In the genomic region with DNA sequence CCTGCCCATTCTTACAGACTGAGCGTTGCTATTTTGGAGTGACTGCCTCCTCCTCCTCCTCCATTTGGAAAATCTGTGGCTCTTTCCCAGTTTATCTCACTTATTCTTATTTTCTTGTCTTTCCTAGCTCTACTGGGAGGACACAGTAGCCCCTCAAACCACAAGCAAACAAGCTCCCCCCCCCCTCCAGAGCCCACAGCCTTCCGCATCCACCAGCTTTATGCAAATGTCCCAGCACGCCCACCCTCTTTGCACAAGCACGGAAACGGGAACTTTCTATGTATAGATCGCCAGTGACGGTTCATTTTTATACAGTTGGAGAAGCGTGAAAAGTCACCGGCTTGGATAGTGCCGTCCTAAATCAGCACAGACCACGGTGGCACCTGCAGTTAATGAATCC, we compare ENCODE assay signal across 8 mouse cellular contexts. TPM values are rescaled to one million over a fixed set of nuclear protein-coding genes. Genes with fewer than 3 reads are reported as not detected.
DNase-seq lines count a peak whose midpoint lies in the region; ATAC-seq lines count a peak whose summit lies in the region.

No protein-coding gene starts in this region.

- no peaks in the 10 kb centered on the region for H3K27me3 ChIP-seq in heart, embryonic 12.5 days (replicated peaks)
- H3K27me3 ChIP-seq in hindbrain, embryonic 13.5 days, result peaks cover 12% of the 10 kb centered on the region
- peaks cover 20% of the 10 kb centered on the region for H3K27me3 ChIP-seq in midbrain, embryonic 10.5 days (ENCODE audit: low read depth, poor library complexity, severe bottlenecking)

- 0 out of 2 replicates have a peak, but pooled peaks cover 4% of the 10 kb centered on the region for H3K9me3 ChIP-seq in heart, embryonic 12.5 days (replicated peaks)
- peaks cover 3% of the 10 kb centered on the region; the same call in 1 of the 2 replicates for H3K9me3 ChIP-seq in hindbrain, embryonic 13.5 days
- no peaks in the 10 kb centered on the region for H3K9me3 ChIP-seq in midbrain, embryonic 10.5 days (replicated peaks)

- peaks cover 13% of the 10 kb centered on the region; the same call in 1 of the 2 replicates for H3K4me1 ChIP-seq in heart, embryonic 12.5 days (replicated peaks)
- peaks cover 33% of the 10 kb centered on the region for H3K4me1 ChIP-seq in hindbrain, embryonic 13.5 days (replicated peaks)
- peaks cover 32% of the 10 kb centered on the region for H3K4me1 ChIP-seq in midbrain, embryonic 10.5 days

- 51% methylated on average over 11 of the region's 11 CpGs for WGBS in heart, embryonic 12.5 days
- WGBS in hindbrain, embryonic 13.5 days, result 19% methylated on average over 11 of the region's 11 CpGs
- 60% methylated on average over 11 of the region's 11 CpGs for WGBS in midbrain, embryonic 10.5 days

- H3K4me3 ChIP-seq in heart, embryonic 12.5 days, result 0 out of 2 replicates have a peak overlapping the region, but pooled peaks have one; percentile 0
- H3K4me3 ChIP-seq in hindbrain, embryonic 13.5 days, result no peak overlapping the region
- H3K4me3 ChIP-seq in midbrain, embryonic 10.5 days, result no peak overlapping the region

- no peak for DNase-seq in heart, postnatal 10 days
- DNase-seq in B cell, adult 2 months, result peak; percentile 36 to 49
- DNase-seq in midbrain, embryonic 10.5 days (ENCODE audit: low spot score), result no peak
- peak; percentile 68 for DNase-seq in thymus, postnatal 0 days (ENCODE audit: low spot score)
- DNase-seq in gastrocnemius, adult 18-20 months (ENCODE audit: low spot score), result no peak
- DNase-seq in ovary, adult 18-20 months (ENCODE audit: low spot score), result no peak

- no peaks in the 10 kb centered on the region for H3K36me3 ChIP-seq in heart, embryonic 12.5 days
- H3K36me3 ChIP-seq in hindbrain, embryonic 13.5 days, result no peaks in the 10 kb centered on the region
- H3K36me3 ChIP-seq in midbrain, embryonic 10.5 days, result no peaks in the 10 kb centered on the region

- peak overlapping the region; percentile 37 for H3K4me2 ChIP-seq in heart, embryonic 12.5 days
- H3K4me2 ChIP-seq in hindbrain, embryonic 13.5 days, result peak overlapping the region; percentile 40

- no peak overlapping the region for H3K9ac ChIP-seq in heart, embryonic 12.5 days
- no peak overlapping the region for H3K9ac ChIP-seq in hindbrain, embryonic 13.5 days

- ATAC-seq in heart, embryonic 12.5 days (ENCODE audit: insufficient number of reproducible peaks, low FRiP score), result no peak
- ATAC-seq in hindbrain, embryonic 13.5 days (ENCODE audit: low FRiP score), result no peak

- intact Hi-C loops in heart, postnatal 10 days (cut with DNase I), result no loop called here

- no peak overlapping the region for H3K27ac ChIP-seq in heart, embryonic 12.5 days (ENCODE audit: poor library complexity, severe bottlenecking)
- H3K27ac ChIP-seq in hindbrain, embryonic 13.5 days, result peak overlapping the region; percentile 81
- peak overlapping the region; percentile 61; the same call in 1 of the 2 replicates for H3K27ac ChIP-seq in midbrain, embryonic 10.5 days (replicated peaks)

RNA-seq across cellular contexts. Expression of a gene that starts 33.9 kb away (rescaled TPM):
- 33.5 and 35.9 TPM in 2 replicates for polyA plus RNA-seq in heart, embryonic 12.5 days (2016; fragmentation: Nextera tagmentation; extraction: Ambion mirVana)
- 10 to 100 TPM; 28.3 to 34.3 TPM for total RNA-seq in heart, postnatal 10 days (2021)
- 29.6 and 30.4 TPM in 2 replicates for polyA plus RNA-seq in hindbrain, embryonic 13.5 days (2015; fragmentation: Nextera tagmentation; extraction: Ambion mirVana)
- 20.7 and 21.8 TPM in 2 replicates for polyA plus RNA-seq in midbrain, embryonic 10.5 days (2016; fragmentation: Nextera tagmentation; extraction: Ambion mirVana)
- 28.4 and 31.0 TPM in 2 replicates for polyA plus RNA-seq in thymus, postnatal 0 days (2015; fragmentation: Nextera tagmentation; extraction: Ambion mirVana)
- total RNA-seq in gastrocnemius, adult 18-20 months (2021), result 10 to 100 TPM; 12.3 to 17.3 TPM

RNA-seq across cellular contexts. Expression of a gene that starts 40.9 kb away (rescaled TPM):
- 25.2 and 28.1 TPM in 2 replicates for polyA plus RNA-seq in heart, embryonic 12.5 days (2016; fragmentation: Nextera tagmentation; extraction: Ambion mirVana)
- 10 to 100 TPM; 18.0 to 18.4 TPM for total RNA-seq in heart, postnatal 10 days (2021)
- 28.3 and 33.3 TPM in 2 replicates for polyA plus RNA-seq in hindbrain, embryonic 13.5 days (2015; fragmentation: Nextera tagmentation; extraction: Ambion mirVana)
- polyA plus RNA-seq in midbrain, embryonic 10.5 days (2016; fragmentation: Nextera tagmentation; extraction: Ambion mirVana), result 39.5 and 40.5 TPM in 2 replicates
- 48.5 and 50.8 TPM in 2 replicates for polyA plus RNA-seq in thymus, postnatal 0 days (2015; fragmentation: Nextera tagmentation; extraction: Ambion mirVana)
- 10 to 100 TPM; 11.1 to 11.8 TPM for total RNA-seq in gastrocnemius, adult 18-20 months (2021)

Comparison
In these comparisons a context has a peak if more than half of its experiments do, and no peak if none do; other contexts are left out.
1. DNase-seq: peak in B cell, adult 2 months (2 of 2) and thymus, postnatal 0 days (single experiment); none in heart, postnatal 10 days (0 of 2), midbrain, embryonic 10.5 days (single experiment), gastrocnemius, adult 18-20 months (single experiment) and ovary, adult 18-20 months (single experiment).